Mouse (Mus musculus): ENCODE measurements around the gene Tmco1. TPM values are rescaled to one million over a fixed set of nuclear protein-coding genes. Genes with fewer than 3 reads are reported as not detected.

The Tmco1 gene
- polyA plus RNA-seq, 1 experiment from 2014 or later: 60.9 TPM

- Histone ChIP-seq H3K4me1 (peaks cover 19% of the 10 kb centered on the region), H3K27ac (peak within 1 kb of the TSS; percentile 84), H3K36me3 (peaks cover 7% of the 10 kb centered on the region), H3K9me3 (replicated peaks) (no peaks in the 10 kb centered on the region), H3K27me3 (ENCODE audit: low read depth, poor library complexity, severe bottlenecking) (no peaks in the 10 kb centered on the region), H3K4me3 (peak within 1 kb of the TSS; percentile 74)
- DNase-seq (ENCODE audit: low spot score): peak; percentile 91
- WGBS: under 1% methylated on average over 55 of the region's 55 CpGs
Observed at GRCm38 (mm10) chr1:167349815-167350596, 41.8 kb downstream of the Tmco1 start, which contains the start of gene Aldh9a1. Aldh9a1 (plus strand) TSS chr1:167349991.

- Histone ChIP-seq H3K27me3 (ENCODE audit: low read depth, poor library complexity, severe bottlenecking) (no peaks in the 10 kb centered on the region), H3K9me3 (replicated peaks) (no peaks in the 10 kb centered on the region), H3K4me3 (peak overlapping the region; percentile 74), H3K27ac (peak overlapping the region; percentile 84), H3K36me3 (peaks cover 15% of the 10 kb centered on the region), H3K4me1 (peaks cover 19% of the 10 kb centered on the region)
- 32% methylated on average over 13 of the region's 13 CpGs for WGBS
- no peak for DNase-seq (ENCODE audit: low spot score)
Observed at GRCm38 (mm10) chr1:167350597-167351415, 42.6 kb downstream of the Tmco1 start.

GRCm38 (mm10) chr1:167352403-167352802 lies 44.2 kb downstream of the Tmco1 start:
- 94% methylated on average over 14 of the region's 14 CpGs for WGBS
- no peak for DNase-seq (ENCODE audit: low spot score)
- H3K27me3 ChIP-seq (ENCODE audit: low read depth, poor library complexity, severe bottlenecking): no peaks in the 10 kb centered on the region
- peaks cover 19% of the 10 kb centered on the region for H3K4me1 ChIP-seq
- H3K27ac ChIP-seq: no peak overlapping the region
- peaks cover 26% of the 10 kb centered on the region for H3K36me3 ChIP-seq
- no peaks in the 10 kb centered on the region for H3K9me3 ChIP-seq (replicated peaks)
- H3K4me3 ChIP-seq: no peak overlapping the region

GRCm38 (mm10) chr1:167357387-167357786 lies 49.2 kb downstream of the Tmco1 start:
- no peak for DNase-seq (ENCODE audit: low spot score)
- Histone ChIP-seq H3K9me3 (replicated peaks) (no peaks in the 10 kb centered on the region), H3K36me3 (peaks cover 47% of the 10 kb centered on the region), H3K27ac (no peak overlapping the region), H3K27me3 (ENCODE audit: low read depth, poor library complexity, severe bottlenecking) (no peaks in the 10 kb centered on the region), H3K4me3 (no peak overlapping the region), H3K4me1 (no peaks in the 10 kb centered on the region)
- 96% methylated on average over 9 of the region's 9 CpGs for WGBS

GRCm38 (mm10) chr1:167358731-167359130 lies 50.6 kb downstream of the Tmco1 start:
- Histone ChIP-seq H3K27ac (no peak overlapping the region), H3K4me1 (no peaks in the 10 kb centered on the region), H3K4me3 (no peak overlapping the region), H3K36me3 (peaks cover 47% of the 10 kb centered on the region), H3K27me3 (ENCODE audit: low read depth, poor library complexity, severe bottlenecking) (no peaks in the 10 kb centered on the region), H3K9me3 (replicated peaks) (no peaks in the 10 kb centered on the region)
- DNase-seq (ENCODE audit: low spot score): no peak
- 91% methylated on average over 9 of the region's 9 CpGs for WGBS

GRCm38 (mm10) chr1:167360268-167360667 lies 52.1 kb downstream of the Tmco1 start:
- no peaks in the 10 kb centered on the region for H3K27me3 ChIP-seq (ENCODE audit: low read depth, poor library complexity, severe bottlenecking)
- H3K4me3 ChIP-seq: no peak overlapping the region
- peaks cover 41% of the 10 kb centered on the region for H3K36me3 ChIP-seq
- no peak for DNase-seq (ENCODE audit: low spot score)
- no peaks in the 10 kb centered on the region for H3K4me1 ChIP-seq
- H3K9me3 ChIP-seq (replicated peaks): no peaks in the 10 kb centered on the region
- no peak overlapping the region for H3K27ac ChIP-seq
- 81% methylated on average over 4 of the region's 4 CpGs for WGBS

GRCm38 (mm10) chr1:167362819-167363218 lies 54.6 kb downstream of the Tmco1 start:
- Histone ChIP-seq H3K27ac (no peak overlapping the region), H3K4me3 (no peak overlapping the region), H3K27me3 (ENCODE audit: low read depth, poor library complexity, severe bottlenecking) (no peaks in the 10 kb centered on the region), H3K4me1 (no peaks in the 10 kb centered on the region), H3K36me3 (peaks cover 35% of the 10 kb centered on the region), H3K9me3 (replicated peaks) (no peaks in the 10 kb centered on the region)
- no peak for DNase-seq (ENCODE audit: low spot score)
- WGBS: 81% methylated on average over 4 of the region's 4 CpGs

- no peaks in the 10 kb centered on the region for H3K27me3 ChIP-seq (ENCODE audit: low read depth, poor library complexity, severe bottlenecking)
- 84% methylated on average over 5 of the region's 5 CpGs for WGBS
- H3K4me3 ChIP-seq: no peak overlapping the region
- peaks cover 33% of the 10 kb centered on the region for H3K36me3 ChIP-seq
- no peaks in the 10 kb centered on the region for H3K9me3 ChIP-seq (replicated peaks)
- H3K4me1 ChIP-seq: no peaks in the 10 kb centered on the region
- no peak for DNase-seq (ENCODE audit: low spot score)
- H3K27ac ChIP-seq: no peak overlapping the region
Observed at GRCm38 (mm10) chr1:167363322-167363721, 55.1 kb downstream of the Tmco1 start.

GRCm38 (mm10) chr1:167365808-167366207 lies 57.6 kb downstream of the Tmco1 start:
- H3K27ac ChIP-seq: no peak overlapping the region
- H3K4me1 ChIP-seq: no peaks in the 10 kb centered on the region
- no peaks in the 10 kb centered on the region for H3K9me3 ChIP-seq (replicated peaks)
- no peak for DNase-seq (ENCODE audit: low spot score)
- peaks cover 25% of the 10 kb centered on the region for H3K36me3 ChIP-seq
- H3K4me3 ChIP-seq: no peak overlapping the region
- 92% methylated on average over 7 of the region's 7 CpGs for WGBS
- H3K27me3 ChIP-seq (ENCODE audit: low read depth, poor library complexity, severe bottlenecking): no peaks in the 10 kb centered on the region

- 94% methylated on average over 6 of the region's 6 CpGs for WGBS
- no peaks in the 10 kb centered on the region for H3K4me1 ChIP-seq
- H3K27me3 ChIP-seq (ENCODE audit: low read depth, poor library complexity, severe bottlenecking): no peaks in the 10 kb centered on the region
- no peak overlapping the region for H3K4me3 ChIP-seq
- H3K9me3 ChIP-seq (replicated peaks): no peaks in the 10 kb centered on the region
- DNase-seq (ENCODE audit: low spot score): no peak
- H3K36me3 ChIP-seq: peaks cover 17% of the 10 kb centered on the region
- H3K27ac ChIP-seq: no peak overlapping the region
Observed at GRCm38 (mm10) chr1:167366621-167367020, 58.4 kb downstream of the Tmco1 start.

GRCm38 (mm10) chr1:167368018-167368417 lies 59.8 kb downstream of the Tmco1 start:
- no peak for DNase-seq (ENCODE audit: low spot score)
- peaks cover 16% of the 10 kb centered on the region for H3K36me3 ChIP-seq
- H3K4me3 ChIP-seq: no peak overlapping the region
- no peaks in the 10 kb centered on the region for H3K27me3 ChIP-seq (ENCODE audit: low read depth, poor library complexity, severe bottlenecking)
- H3K4me1 ChIP-seq: no peaks in the 10 kb centered on the region
- WGBS: 96% methylated on average over 4 of the region's 4 CpGs
- H3K9me3 ChIP-seq (replicated peaks): no peaks in the 10 kb centered on the region
- no peak overlapping the region for H3K27ac ChIP-seq

- no peak for DNase-seq (ENCODE audit: low spot score)
- WGBS: 82% methylated on average over 7 of the region's 7 CpGs
- H3K9me3 ChIP-seq (replicated peaks): no peaks in the 10 kb centered on the region
- H3K36me3 ChIP-seq: peaks cover 16% of the 10 kb centered on the region
- H3K27me3 ChIP-seq (ENCODE audit: low read depth, poor library complexity, severe bottlenecking): no peaks in the 10 kb centered on the region
- no peak overlapping the region for H3K27ac ChIP-seq
- no peaks in the 10 kb centered on the region for H3K4me1 ChIP-seq
- no peak overlapping the region for H3K4me3 ChIP-seq
Observed at GRCm38 (mm10) chr1:167368513-167368912, 60.3 kb downstream of the Tmco1 start.

- Histone ChIP-seq H3K27me3 (ENCODE audit: low read depth, poor library complexity, severe bottlenecking) (0 out of 2 replicates have a peak, but pooled peaks cover 3% of the 10 kb centered on the region), H3K4me1 (peaks cover 11% of the 10 kb centered on the region), H3K4me3 (no peak overlapping the region), H3K9me3 (replicated peaks) (no peaks in the 10 kb centered on the region), H3K36me3 (peaks cover 15% of the 10 kb centered on the region), H3K27ac (no peak overlapping the region)
- WGBS: 12% methylated on average over 7 of the region's 7 CpGs
- DNase-seq (ENCODE audit: low spot score): peak; percentile 88
Observed at GRCm38 (mm10) chr1:167369905-167370304, 61.7 kb downstream of the Tmco1 start.
